Mouse (Mus musculus) embryonic facial prominence, embryonic 15.5 days (tissue): ENCODE measurements at regions not wholly inside any gene's neighbourhood (a gene's known extent, or its start where the extent isn't known, plus 50 kb on each side); places are given as distances from the start of the nearest gene placed in this dataset.

Source experiments
- ATAC-seq: fragments of 200-750 bp; cut with Nextera tagmentation; 2 replicates; pipeline ENCODE4 v1.8.0; 2017; ENCODE audit warnings: low read depth, moderate TSS enrichment; ENCODE audit not compliant: insufficient number of reproducible peaks, low FRiP score, low TSS enrichment
- H3K27ac ChIP-seq: fragments of 300-500 bp; sonication (generic); replicated peaks from 2 replicates; pipeline ENCODE4 v1.5.1; 2015; ENCODE audit warnings: mild to moderate bottlenecking, inconsistent platforms
- H3K27me3 ChIP-seq: fragments of 300-500 bp; sonication (generic); 2 replicates; pipeline ENCODE4 v1.6.1; 2015; ENCODE audit warnings: inconsistent platforms
- H3K36me3 ChIP-seq: fragments of 300-500 bp; sonication (generic); 2 replicates; pipeline ENCODE4 v1.6.1; 2015; ENCODE audit warnings: mild to moderate bottlenecking, inconsistent platforms
- H3K4me1 ChIP-seq: fragments of 300-500 bp; sonication (generic); 2 replicates; pipeline ENCODE4 v1.6.1; 2015; ENCODE audit warnings: inconsistent platforms
- H3K4me2 ChIP-seq: fragments of 300-500 bp; sonication (generic); replicated peaks from 2 replicates; pipeline ENCODE4 v1.6.1; 2015; ENCODE audit warnings: mild to moderate bottlenecking, inconsistent platforms
- H3K4me3 ChIP-seq: fragments of 300-500 bp; sonication (generic); replicated peaks from 2 replicates; pipeline ENCODE4 v1.5.1; 2015; ENCODE audit warnings: mild to moderate bottlenecking, inconsistent platforms
- H3K9ac ChIP-seq: fragments of 300-500 bp; sonication (generic); 2 replicates; pipeline ENCODE4 v1.6.1; 2015; ENCODE audit warnings: inconsistent platforms
- H3K9me3 ChIP-seq: fragments of 300-500 bp; sonication (generic); replicated peaks from 2 replicates; pipeline ENCODE4 v1.6.1; 2016; ENCODE audit warnings: inconsistent platforms
- WGBS: fragments of 180-500 bp; shearing (Covaris S2); methylation state at CpG from one replicate; pipeline ENCODE4 v1.1.7; 2015; 5-methylcytosine and 5-hydroxymethylcytosine counted together

- Histone ChIP-seq H3K9me3 (no peaks in the 10 kb centered on the region), H3K9ac (no peak overlapping the region), H3K27ac (no peak overlapping the region), H3K4me2 (no peak overlapping the region), H3K4me3 (no peak overlapping the region), H3K27me3 (no peaks in the 10 kb centered on the region), H3K36me3 (no peaks in the 10 kb centered on the region), H3K4me1 (no peaks in the 10 kb centered on the region)
- 81% methylated on average over 8 of the region's 8 CpGs for WGBS
- no peak for ATAC-seq
These were observed 119.7 kb upstream of the Gm6657 start for GRCm38 (mm10) chr12:78074290-78074802.

- H3K4me2 ChIP-seq = no peak overlapping the region
- no peak for ATAC-seq
- WGBS = 19% methylated on average over 5 of the region's 5 CpGs
These were observed 116.8 kb upstream of the Gm6657 start for GRCm38 (mm10) chr12:78077285-78077684.

GRCm38 (mm10) chr12:78082163-78082562 is 111.9 kb upstream of the Gm6657 start:
- Histone ChIP-seq H3K9me3 (no peaks in the 10 kb centered on the region), H3K27ac (no peak overlapping the region), H3K4me1 (no peaks in the 10 kb centered on the region), H3K9ac (no peak overlapping the region), H3K4me2 (no peak overlapping the region), H3K36me3 (no peaks in the 10 kb centered on the region), H3K4me3 (no peak overlapping the region), H3K27me3 (no peaks in the 10 kb centered on the region)
- WGBS = 36% methylated on average over 1 of the region's 1 CpGs
- ATAC-seq = no peak

More at GRCm38 (mm10) chr12:78077285-78077684, 116.8 kb upstream of the Gm6657 start:
- no peak overlapping the region for H3K27ac ChIP-seq
- H3K27me3 ChIP-seq = no peaks in the 10 kb centered on the region
- no peaks in the 10 kb centered on the region for H3K4me1 ChIP-seq
- no peaks in the 10 kb centered on the region for H3K9me3 ChIP-seq
- H3K4me3 ChIP-seq = no peak overlapping the region
- no peaks in the 10 kb centered on the region for H3K36me3 ChIP-seq
- no peak overlapping the region for H3K9ac ChIP-seq

GRCm38 (mm10) chr12:78086016-78086415 is 108.0 kb upstream of the Gm6657 start:
- no peak overlapping the region for H3K4me2 ChIP-seq
- H3K27me3 ChIP-seq = no peaks in the 10 kb centered on the region
- WGBS = 88% methylated on average over 5 of the region's 5 CpGs
- ATAC-seq = no peak
- no peak overlapping the region for H3K9ac ChIP-seq
- no peaks in the 10 kb centered on the region for H3K4me1 ChIP-seq
- no peaks in the 10 kb centered on the region for H3K36me3 ChIP-seq
- no peak overlapping the region for H3K4me3 ChIP-seq
- no peaks in the 10 kb centered on the region for H3K9me3 ChIP-seq
- H3K27ac ChIP-seq = no peak overlapping the region

GRCm38 (mm10) chr12:78087921-78088320 is 106.1 kb upstream of the Gm6657 start:
- H3K4me1 ChIP-seq = no peaks in the 10 kb centered on the region
- no peak overlapping the region for H3K4me2 ChIP-seq
- H3K9ac ChIP-seq = no peak overlapping the region
- no peaks in the 10 kb centered on the region for H3K9me3 ChIP-seq
- no peak overlapping the region for H3K27ac ChIP-seq
- no peak for ATAC-seq
- 50% methylated on average over 1 of the region's 1 CpGs for WGBS
- no peaks in the 10 kb centered on the region for H3K36me3 ChIP-seq
- H3K4me3 ChIP-seq = no peak overlapping the region
- no peaks in the 10 kb centered on the region for H3K27me3 ChIP-seq

- Histone ChIP-seq H3K9ac (no peak overlapping the region), H3K4me1 (peaks cover 8% of the 10 kb centered on the region; the same call in 1 of the 2 replicates), H3K27me3 (no peaks in the 10 kb centered on the region), H3K27ac (no peak overlapping the region), H3K9me3 (no peaks in the 10 kb centered on the region), H3K36me3 (no peaks in the 10 kb centered on the region), H3K4me3 (no peak overlapping the region), H3K4me2 (no peak overlapping the region)
- no peak for ATAC-seq
- WGBS = 82% methylated on average over 4 of the region's 4 CpGs
These were observed 99.6 kb upstream of the Gm6657 start for GRCm38 (mm10) chr12:78094471-78094870.

- no peaks in the 10 kb centered on the region for H3K36me3 ChIP-seq
- H3K4me2 ChIP-seq = no peak overlapping the region
- H3K27me3 ChIP-seq = no peaks in the 10 kb centered on the region
- H3K27ac ChIP-seq = no peak overlapping the region
- H3K4me3 ChIP-seq = no peak overlapping the region
- H3K4me1 ChIP-seq = peaks cover 8% of the 10 kb centered on the region; the same call in 1 of the 2 replicates
- H3K9ac ChIP-seq = no peak overlapping the region
- ATAC-seq = no peak
- no peaks in the 10 kb centered on the region for H3K9me3 ChIP-seq
- 69% methylated on average over 2 of the region's 2 CpGs for WGBS
These were observed 98.7 kb upstream of the Gm6657 start for GRCm38 (mm10) chr12:78095352-78095751.

GRCm38 (mm10) chr12:78095916-78096315 is 98.1 kb upstream of the Gm6657 start:
- no peaks in the 10 kb centered on the region for H3K36me3 ChIP-seq
- H3K4me1 ChIP-seq = peaks cover 8% of the 10 kb centered on the region; the same call in 1 of the 2 replicates
- no peaks in the 10 kb centered on the region for H3K27me3 ChIP-seq
- ATAC-seq = no peak
- no peak overlapping the region for H3K9ac ChIP-seq
- no peak overlapping the region for H3K4me3 ChIP-seq
- H3K4me2 ChIP-seq = no peak overlapping the region
- no peak overlapping the region for H3K27ac ChIP-seq
- no peaks in the 10 kb centered on the region for H3K9me3 ChIP-seq
- WGBS = 77% methylated on average over 2 of the region's 2 CpGs

GRCm38 (mm10) chr12:78097119-78097518 is 96.9 kb upstream of the Gm6657 start:
- Histone ChIP-seq H3K4me3 (no peak overlapping the region), H3K36me3 (no peaks in the 10 kb centered on the region), H3K9ac (no peak overlapping the region), H3K27me3 (no peaks in the 10 kb centered on the region), H3K4me1 (peaks cover 8% of the 10 kb centered on the region; the same call in 1 of the 2 replicates), H3K4me2 (no peak overlapping the region), H3K27ac (no peak overlapping the region), H3K9me3 (no peaks in the 10 kb centered on the region)
- WGBS = 75% methylated on average over 1 of the region's 1 CpGs
- no peak for ATAC-seq

- 60% methylated on average over 2 of the region's 2 CpGs for WGBS
- no peak overlapping the region for H3K9ac ChIP-seq
- ATAC-seq = no peak
- H3K4me3 ChIP-seq = no peak overlapping the region
- H3K4me1 ChIP-seq = peaks cover 8% of the 10 kb centered on the region; the same call in 1 of the 2 replicates
- no peaks in the 10 kb centered on the region for H3K27me3 ChIP-seq
- no peak overlapping the region for H3K4me2 ChIP-seq
- no peak overlapping the region for H3K27ac ChIP-seq
- H3K36me3 ChIP-seq = no peaks in the 10 kb centered on the region
- H3K9me3 ChIP-seq = no peaks in the 10 kb centered on the region
These were observed 96.3 kb upstream of the Gm6657 start for GRCm38 (mm10) chr12:78097692-78098091.

GRCm38 (mm10) chr12:78098765-78099194 is 95.3 kb upstream of the Gm6657 start:
- H3K4me1 ChIP-seq = peaks cover 8% of the 10 kb centered on the region; the same call in 1 of the 2 replicates
- no peaks in the 10 kb centered on the region for H3K9me3 ChIP-seq
- no peak overlapping the region for H3K4me3 ChIP-seq
- no peaks in the 10 kb centered on the region for H3K27me3 ChIP-seq
- H3K27ac ChIP-seq = no peak overlapping the region
- no peak overlapping the region for H3K4me2 ChIP-seq
- no peak for ATAC-seq
- 33% methylated on average over 9 of the region's 9 CpGs for WGBS
- no peaks in the 10 kb centered on the region for H3K36me3 ChIP-seq
- no peak overlapping the region for H3K9ac ChIP-seq

GRCm38 (mm10) chr12:78099761-78100160 is 94.3 kb upstream of the Gm6657 start:
- no peak for ATAC-seq
- no peaks in the 10 kb centered on the region for H3K36me3 ChIP-seq

More at GRCm38 (mm10) chr12:78099761-78100160, 94.3 kb upstream of the Gm6657 start:
- Histone ChIP-seq H3K4me3 (no peak overlapping the region), H3K9me3 (no peaks in the 10 kb centered on the region), H3K9ac (no peak overlapping the region), H3K4me2 (no peak overlapping the region), H3K27me3 (no peaks in the 10 kb centered on the region), H3K27ac (no peak overlapping the region), H3K4me1 (peaks cover 8% of the 10 kb centered on the region; the same call in 1 of the 2 replicates)
- 70% methylated on average over 4 of the region's 4 CpGs for WGBS
